In genomic region chr11:72245196-72245753, GRCm38 (mm10) we compare ENCODE assay signal across 35 mouse cellular contexts. TPM values are rescaled to one million over a fixed set of nuclear protein-coding genes. Genes with fewer than 3 reads are reported as not detected.
A peak's percentile ranks its signal among the peaks of the same experiment; 100 is the strongest.
DNase-seq lines count a peak whose midpoint lies in the region; ATAC-seq and TF ChIP-seq lines count a peak whose summit lies in the region.
"Had no signal": no experiment of that assay in that cellular context is flagged by ENCODE, and none has a peak within 500 bp of the region (broad histone marks: within the 10 kb centered on the region; RNA-seq: fewer than 3 reads in every experiment).

No protein-coding gene starts in this region.

- H3K27me3 ChIP-seq in testis, adult 2 months (ENCODE audit: control insufficient read depth, insufficient read depth, low read length), result no peaks in the 10 kb centered on the region
- H3K27me3 ChIP-seq in kidney, embryonic 14.5 days (ENCODE audit: control insufficient read depth, insufficient read depth, low read length), result no peaks in the 10 kb centered on the region
- H3K27me3 ChIP-seq in intestine, embryonic 15.5 days (replicated peaks), result peaks cover 1% of the 10 kb centered on the region; the same call in 1 of the 2 replicates
- H3K27me3 ChIP-seq: stomach, embryonic 15.5 days had no signal

- H3K4me2 ChIP-seq in kidney, embryonic 14.5 days (replicated peaks; ENCODE audit: low read depth, low read length), result no peak overlapping the region
- no peak overlapping the region for H3K4me2 ChIP-seq in intestine, embryonic 15.5 days (replicated peaks)
- H3K4me2 ChIP-seq: embryonic facial prominence, embryonic 13.5 days; forebrain, embryonic 12.5 days; heart, embryonic 15.5 days; limb, embryonic 13.5 days; liver, embryonic 11.5 days; midbrain, embryonic 11.5 days; stomach, embryonic 15.5 days had no signal

- no peak for TF ChIP-seq CTCF in left cerebral cortex, adult 2 months (IDR thresholded peaks at IDR 0.05)
- TF ChIP-seq CTCF in testis, adult 2 months (IDR thresholded peaks at IDR 0.05; ENCODE audit: control insufficient read depth, insufficient read depth, insufficient replicate concordance, low read depth, low read length), result no peak

- intact Hi-C loops in left cerebral cortex, adult 2 months (cut with DNase I), result loop anchor here (10.0 kb wide), 1 partner anchor 1820 kb away; the partner anchor contains the start of gene Zfp616
- intact Hi-C loops in left cerebral cortex, postnatal 10 days (cut with DNase I), result no loop called here

- DNase-seq in left cerebral cortex, adult 2 months (ENCODE audit: extremely low spot score in 1 of 2, low spot score in 2 of 2), result no peak
- no peak for DNase-seq in left cerebral cortex, postnatal 10 days (ENCODE audit: extremely low spot score in 1 of 2, low spot score in 2 of 2)
- no peak for DNase-seq in testis, postnatal 14 days (ENCODE audit: low spot score)
- DNase-seq in embryo, embryonic 11 days, result peak; percentile 24
- DNase-seq: adrenal gland, adult 8-10 months; B cell, adult 2 months; cerebellum, adult 8-10 months; cerebellum, postnatal 36 days; gastrocnemius, postnatal 25 days; heart, adult 11 months; kidney, adult 8-10 months; kidney, postnatal 10 days; lung, postnatal 36 days; thymus, adult 2 months; thymus, postnatal 36 days had no signal

- H3K9ac ChIP-seq in kidney, embryonic 14.5 days (ENCODE audit: low read depth, low read length), result no peak overlapping the region
- no peak overlapping the region for H3K9ac ChIP-seq in intestine, embryonic 15.5 days
- H3K9ac ChIP-seq: embryonic facial prominence, embryonic 13.5 days; forebrain, embryonic 12.5 days; heart, embryonic 15.5 days; limb, embryonic 13.5 days; stomach, embryonic 15.5 days had no signal

- no peak for TF ChIP-seq POLR2A in testis, adult 2 months (IDR thresholded peaks at IDR 0.05; ENCODE audit: control insufficient read depth, low read depth, low read length)

- H3K4me3 ChIP-seq in left cerebral cortex, adult 2 months, result no peak overlapping the region
- peak overlapping the region; percentile 7; the same call in 1 of the 2 replicates for H3K4me3 ChIP-seq in testis, adult 2 months (ENCODE audit: control insufficient read depth, low read depth, low read length)
- no peak overlapping the region for H3K4me3 ChIP-seq in kidney, embryonic 14.5 days (ENCODE audit: low read length)
- no peak overlapping the region for H3K4me3 ChIP-seq in intestine, embryonic 15.5 days (replicated peaks)
- H3K4me3 ChIP-seq: embryonic facial prominence, embryonic 13.5 days; erythroblast, embryonic 14.5 days; forebrain, embryonic 12.5 days; heart, embryonic 10.5 days; heart, embryonic 15.5 days; limb, embryonic 13.5 days; stomach, embryonic 15.5 days had no signal

- 82% methylated on average over 8 of the region's 8 CpGs for WGBS in kidney, embryonic 14.5 days
- WGBS in intestine, embryonic 15.5 days, result 82% methylated on average over 8 of the region's 8 CpGs

- no peaks in the 10 kb centered on the region for H3K4me1 ChIP-seq in testis, adult 2 months (ENCODE audit: control insufficient read depth, insufficient read depth, low read length)
- no peaks in the 10 kb centered on the region for H3K4me1 ChIP-seq in kidney, embryonic 14.5 days (ENCODE audit: control insufficient read depth, insufficient read depth, low read length)
- no peaks in the 10 kb centered on the region for H3K4me1 ChIP-seq in intestine, embryonic 15.5 days (replicated peaks)
- H3K4me1 ChIP-seq: forebrain, embryonic 12.5 days; heart, embryonic 10.5 days; heart, embryonic 15.5 days; limb, embryonic 13.5 days; stomach, embryonic 15.5 days had no signal

- peak overlapping the region; percentile 66; the same call in 1 of the 2 replicates for H3K27ac ChIP-seq in left cerebral cortex, adult 2 months
- no peak overlapping the region for H3K27ac ChIP-seq in testis, adult 2 months (ENCODE audit: control insufficient read depth, insufficient read depth, low read depth, low read length)
- no peak overlapping the region for H3K27ac ChIP-seq in kidney, embryonic 14.5 days (ENCODE audit: low read depth, low read length)
- no peak overlapping the region for H3K27ac ChIP-seq in intestine, embryonic 15.5 days
- H3K27ac ChIP-seq: embryonic facial prominence, embryonic 13.5 days; forebrain, embryonic 12.5 days; heart, embryonic 10.5 days; heart, embryonic 15.5 days; hindbrain, postnatal 0 days; limb, embryonic 13.5 days; stomach, embryonic 15.5 days had no signal

- no peak for ATAC-seq in kidney, embryonic 14.5 days (ENCODE audit: low FRiP score, low TSS enrichment)
- no peak for ATAC-seq in intestine, embryonic 15.5 days
- ATAC-seq: hindbrain, postnatal 0 days; intestine, embryonic 16.5 days; midbrain, embryonic 16.5 days had no signal

- no peaks in the 10 kb centered on the region for H3K9me3 ChIP-seq in kidney, embryonic 14.5 days (ENCODE audit: control insufficient read depth, low read length)
- no peaks in the 10 kb centered on the region for H3K9me3 ChIP-seq in intestine, embryonic 15.5 days
- H3K9me3 ChIP-seq: embryonic facial prominence, embryonic 13.5 days; forebrain, embryonic 12.5 days; heart, embryonic 10.5 days; heart, embryonic 15.5 days; limb, embryonic 13.5 days; stomach, embryonic 15.5 days had no signal

- H3K36me3 ChIP-seq in testis, adult 2 months (ENCODE audit: control insufficient read depth, insufficient read depth, low read length), result no peaks in the 10 kb centered on the region
- no peaks in the 10 kb centered on the region for H3K36me3 ChIP-seq in kidney, embryonic 14.5 days (ENCODE audit: control insufficient read depth, insufficient read depth, low read length)
- H3K36me3 ChIP-seq in intestine, embryonic 15.5 days, result no peaks in the 10 kb centered on the region
- H3K36me3 ChIP-seq: embryonic facial prominence, embryonic 13.5 days; forebrain, embryonic 12.5 days; heart, embryonic 10.5 days; heart, embryonic 15.5 days; limb, embryonic 13.5 days; stomach, embryonic 15.5 days had no signal

RNA-seq across cellular contexts. Expression of gene Slc13a5, which starts 21.7 kb away (rescaled TPM):
- total RNA-seq in left cerebral cortex, adult 2 months (2021), result 10 to 100 TPM; 15.0 to 22.3 TPM
- total RNA-seq in left cerebral cortex, postnatal 10 days (2021), result 10 to 100 TPM; 16.4 to 19.8 TPM
- 34.1 and 37.6 TPM in 2 replicates for polyA plus RNA-seq in testis, adult 2 months (2012; rRNA removed)
- 0.15 and 0.26 TPM in 2 replicates for polyA plus RNA-seq in kidney, embryonic 14.5 days (2014; fragmentation: Nextera tagmentation; extraction: Ambion mirVana)
- 0.11 and 0.49 TPM in 2 replicates for polyA plus RNA-seq in intestine, embryonic 15.5 days (2015; fragmentation: Nextera tagmentation; extraction: Ambion mirVana)
- total RNA-seq: gastrocnemius, adult 18-20 months; heart, postnatal 25 days; megakaryocyte, adult 5-6 weeks had no signal
- polyA plus RNA-seq: erythroblast, embryonic 14.5 days; forebrain, embryonic 12.5 days; liver, embryonic 11.5 days; liver, embryonic 16.5 days; small intestine, adult 2 months had no signal

RNA-seq across cellular contexts. Expression of gene Med31, which starts 29.9 kb away (rescaled TPM):
- total RNA-seq in left cerebral cortex, adult 2 months (2021), result 10 to 100 TPM; 15.9 to 18.0 TPM
- 10 to 100 TPM; 14.7 to 15.7 TPM for total RNA-seq in left cerebral cortex, postnatal 10 days (2021)
- polyA plus RNA-seq in testis, adult 2 months (2012; rRNA removed), result 21.5 and 23.5 TPM in 2 replicates
- polyA plus RNA-seq in kidney, embryonic 14.5 days (2014; fragmentation: Nextera tagmentation; extraction: Ambion mirVana), result 45.6 and 62.1 TPM in 2 replicates
- polyA plus RNA-seq in intestine, embryonic 15.5 days (2015; fragmentation: Nextera tagmentation; extraction: Ambion mirVana), result 33.0 and 34.3 TPM in 2 replicates

RNA-seq across cellular contexts. Expression of gene Txndc17, which starts 37.9 kb away (rescaled TPM):
- 10 to 100 TPM; 30.3 to 34.9 TPM for total RNA-seq in left cerebral cortex, adult 2 months (2021)
- total RNA-seq in left cerebral cortex, postnatal 10 days (2021), result 10 to 100 TPM; 43.4 to 46.1 TPM
- 15.8 and 17.5 TPM in 2 replicates for polyA plus RNA-seq in testis, adult 2 months (2012; rRNA removed)
- 207 and 237 TPM in 2 replicates for polyA plus RNA-seq in kidney, embryonic 14.5 days (2014; fragmentation: Nextera tagmentation; extraction: Ambion mirVana)
- polyA plus RNA-seq in intestine, embryonic 15.5 days (2015; fragmentation: Nextera tagmentation; extraction: Ambion mirVana), result 340 and 361 TPM in 2 replicates

RNA-seq across cellular contexts. Expression of gene 4933427D14Rik, which starts 38.0 kb away (rescaled TPM):
- total RNA-seq in left cerebral cortex, adult 2 months (2021), result 10 to 100 TPM; 30.5 to 39.7 TPM
- total RNA-seq in left cerebral cortex, postnatal 10 days (2021), result 10 to 100 TPM; 30.1 to 32.5 TPM
- polyA plus RNA-seq in testis, adult 2 months (2012; rRNA removed), result 19.1 and 33.1 TPM in 2 replicates
- polyA plus RNA-seq in kidney, embryonic 14.5 days (2014; fragmentation: Nextera tagmentation; extraction: Ambion mirVana), result 9.5 and 18.1 TPM in 2 replicates
- 12.7 and 15.2 TPM in 2 replicates for polyA plus RNA-seq in intestine, embryonic 15.5 days (2015; fragmentation: Nextera tagmentation; extraction: Ambion mirVana)

RNA-seq across cellular contexts. Expression of gene Gm43951, which starts 38.6 kb away (rescaled TPM):
- 10 to 100 TPM; 14.5 to 15.1 TPM for total RNA-seq in left cerebral cortex, adult 2 months (2021)
- 10 to 100 TPM; 12.1 to 13.7 TPM for total RNA-seq in left cerebral cortex, postnatal 10 days (2021)
- 0.78 and 1.1 TPM in 2 replicates for polyA plus RNA-seq in testis, adult 2 months (2012; rRNA removed)
- not detected in 2 replicates for polyA plus RNA-seq in kidney, embryonic 14.5 days (2014; fragmentation: Nextera tagmentation; extraction: Ambion mirVana)
- polyA plus RNA-seq in intestine, embryonic 15.5 days (2015; fragmentation: Nextera tagmentation; extraction: Ambion mirVana), result 0.20 and 0.21 TPM in 2 replicates
- polyA plus RNA-seq: liver, embryonic 11.5 days; liver, embryonic 16.5 days had no signal

Comparison
In these comparisons a context has a peak if more than half of its experiments do, and no peak if none do; other contexts are left out.
1. RNA of gene Slc13a5, which starts 21.7 kb away (polyA plus RNA-seq): 34.1 to 37.6 TPM in testis, adult 2 months; 0.11 to 0.49 TPM in intestine, embryonic 15.5 days and 0.15 to 0.26 TPM in kidney, embryonic 14.5 days; every median in the first group is over 10 times any median in the second.
2. RNA of gene Txndc17, which starts 37.9 kb away (polyA plus RNA-seq): 340 to 361 TPM in intestine, embryonic 15.5 days and 207 to 237 TPM in kidney, embryonic 14.5 days; 15.8 to 17.5 TPM in testis, adult 2 months; every median in the first group is over 10 times any median in the second.